Mouse (Mus musculus): Measurements from ENCODE around the gene Fam69b.

The Fam69b gene

GRCm38 (mm10) chr2:26632541-26633395, 4.5 kb downstream of the Fam69b start:
- no peak for TF ChIP-seq GATA4 (IDR thresholded peaks at IDR 0.05; ENCODE audit: insufficient replicate concordance, low read length)

GRCm38 (mm10) chr2:26633953-26634530, 5.8 kb downstream of the Fam69b start:
- TF ChIP-seq GATA4 (IDR thresholded peaks at IDR 0.05; ENCODE audit: insufficient replicate concordance, low read length) = no peak

GRCm38 (mm10) chr2:26634629-26635488, 6.6 kb downstream of the Fam69b start:
- TF ChIP-seq GATA4 (IDR thresholded peaks at IDR 0.05; ENCODE audit: insufficient replicate concordance, low read length) = no peak

- no peak for TF ChIP-seq GATA4 (IDR thresholded peaks at IDR 0.05; ENCODE audit: insufficient replicate concordance, low read length)
Observed at GRCm38 (mm10) chr2:26635489-26636324, 7.5 kb downstream of the Fam69b start.

GRCm38 (mm10) chr2:26636325-26636635, 8.0 kb downstream of the Fam69b start:
- TF ChIP-seq GATA4 (IDR thresholded peaks at IDR 0.05; ENCODE audit: insufficient replicate concordance, low read length) = no peak

GRCm38 (mm10) chr2:26637316-26637932, 9.2 kb downstream of the Fam69b start:
- no peak for TF ChIP-seq GATA4 (IDR thresholded peaks at IDR 0.05; ENCODE audit: insufficient replicate concordance, low read length)

GRCm38 (mm10) chr2:26638039-26638438, 9.8 kb downstream of the Fam69b start:
- TF ChIP-seq GATA4 (IDR thresholded peaks at IDR 0.05; ENCODE audit: insufficient replicate concordance, low read length) = no peak

GRCm38 (mm10) chr2:26638572-26638971, 10.3 kb downstream of the Fam69b start:
- no peak for TF ChIP-seq GATA4 (IDR thresholded peaks at IDR 0.05; ENCODE audit: insufficient replicate concordance, low read length)

- no peak for TF ChIP-seq GATA4 (IDR thresholded peaks at IDR 0.05; ENCODE audit: insufficient replicate concordance, low read length)
Observed at GRCm38 (mm10) chr2:26639083-26639482, 10.8 kb downstream of the Fam69b start.

- TF ChIP-seq GATA4 (IDR thresholded peaks at IDR 0.05; ENCODE audit: insufficient replicate concordance, low read length) = peak; percentile 30; the same call in 1 of the 2 replicates
Observed at GRCm38 (mm10) chr2:26639838-26640830, 11.9 kb downstream of the Fam69b start.

- TF ChIP-seq GATA4 (IDR thresholded peaks at IDR 0.05; ENCODE audit: insufficient replicate concordance, low read length) = no peak
Observed at GRCm38 (mm10) chr2:26641006-26641647, 12.9 kb downstream of the Fam69b start.

GRCm38 (mm10) chr2:26643942-26644341, 15.7 kb downstream of the Fam69b start:
- TF ChIP-seq GATA4 (IDR thresholded peaks at IDR 0.05; ENCODE audit: insufficient replicate concordance, low read length) = no peak
